Mouse (Mus musculus) regulatory T cell (primary cell): ENCODE measurements at regions not wholly inside any gene's neighbourhood (a gene's known extent, or its start where the extent isn't known, plus 50 kb on each side); places are given as distances from the start of the nearest gene placed in this dataset.

Source experiments
- in situ Hi-C: fragments of 300-600 bp; cut with MboI, MseI; formaldehyde crosslinking; loops from one replicate; pipeline ENCODE4 v1.15.1; 2025; ENCODE audit warnings: high pct_unique_total_duplicates

- in situ Hi-C loops: loop anchor here (10.0 kb wide), 1 partner anchor 312 kb away; no protein-coding TSS in a partner anchor
Measured at GRCm38 (mm10) chr1:44957125-44957524, 354.2 kb upstream of the Col3a1 start.

GRCm38 (mm10) chr1:44987171-44987570, 324.2 kb upstream of the Col3a1 start:
- in situ Hi-C loops: no loop called here

GRCm38 (mm10) chr1:45020516-45020915, 290.8 kb upstream of the Col3a1 start:
- in situ Hi-C loops: no loop called here

GRCm38 (mm10) chr1:45021234-45021633, 290.1 kb upstream of the Col3a1 start:
- in situ Hi-C loops: no loop called here

GRCm38 (mm10) chr1:45022146-45022841, 289.0 kb upstream of the Col3a1 start:
- in situ Hi-C loops: no loop called here

- in situ Hi-C loops: no loop called here
Measured at GRCm38 (mm10) chr1:45023336-45023735, 288.0 kb upstream of the Col3a1 start.

GRCm38 (mm10) chr1:45031436-45032027, 279.8 kb upstream of the Col3a1 start:
- in situ Hi-C loops: no loop called here

- in situ Hi-C loops: no loop called here
Measured at GRCm38 (mm10) chr1:45033343-45033742, 278.0 kb upstream of the Col3a1 start.

- in situ Hi-C loops: no loop called here
Measured at GRCm38 (mm10) chr1:45041328-45041727, 270.0 kb upstream of the Col3a1 start.

GRCm38 (mm10) chr1:45041815-45042214, 269.5 kb upstream of the Col3a1 start:
- in situ Hi-C loops: no loop called here

- in situ Hi-C loops: no loop called here
Measured at GRCm38 (mm10) chr1:45043245-45043926, 268.0 kb upstream of the Col3a1 start.

- in situ Hi-C loops: no loop called here
Measured at GRCm38 (mm10) chr1:45090841-45091535, 220.3 kb upstream of the Col3a1 start.

- in situ Hi-C loops: no loop called here
Measured at GRCm38 (mm10) chr1:45100966-45101365, 210.4 kb upstream of the Col3a1 start.

GRCm38 (mm10) chr1:45116409-45117144, 194.8 kb upstream of the Col3a1 start:
- in situ Hi-C loops: no loop called here

GRCm38 (mm10) chr1:45135152-45135714, 176.1 kb upstream of the Col3a1 start:
- in situ Hi-C loops: no loop called here

GRCm38 (mm10) chr1:45147019-45147418, 164.3 kb upstream of the Col3a1 start:
- in situ Hi-C loops: no loop called here

GRCm38 (mm10) chr1:45181632-45182031, 129.7 kb upstream of the Col3a1 start:
- in situ Hi-C loops: no loop called here

GRCm38 (mm10) chr1:45185341-45185740, 126.0 kb upstream of the Col3a1 start:
- in situ Hi-C loops: no loop called here

GRCm38 (mm10) chr1:45207926-45208325, 103.4 kb upstream of the Col3a1 start:
- in situ Hi-C loops: no loop called here

- in situ Hi-C loops: no loop called here
Measured at GRCm38 (mm10) chr1:45216272-45216671, 95.1 kb upstream of the Col3a1 start.
